Mouse (Mus musculus) liver, postnatal 0 days (tissue): Measurements from ENCODE around the gene Phyh.

Source experiments
- CTCF ChIP-seq: sonication (generic); IDR thresholded peaks from 2 replicates; pipeline ENCODE4 v1.5.1; 2016; ENCODE audit warnings: antibody characterized with exemption, low read depth
- EP300 ChIP-seq: IDR thresholded peaks from 2 replicates; pipeline ENCODE4 v1.6.1; 2016; ENCODE audit warnings: antibody characterized with exemption, low read depth, mild to moderate bottlenecking

DNA sequence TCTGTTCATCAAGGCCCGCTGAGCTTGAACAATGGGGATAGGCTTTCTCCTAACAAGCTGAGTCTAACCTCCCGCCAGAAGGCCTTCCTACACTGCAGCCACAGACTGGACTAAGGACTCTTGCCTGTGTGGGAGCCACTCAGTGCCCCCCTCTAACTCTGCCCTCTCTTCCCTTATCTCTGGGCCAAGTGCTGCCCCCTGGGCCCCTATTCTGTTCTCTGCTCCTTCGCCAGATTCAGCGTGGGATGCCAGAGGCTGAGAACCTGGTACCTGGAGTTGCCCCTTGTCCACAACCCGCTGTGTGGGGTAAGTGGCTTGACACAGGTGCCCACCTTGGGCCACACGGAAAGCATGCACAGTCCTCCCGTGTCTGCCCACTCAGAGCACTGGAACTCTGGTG is 4.9 kb upstream of the Phyh start:
- TF ChIP-seq CTCF (no peak), EP300 (no peak)
